Mouse (Mus musculus) c-Kit-positive CD71-positive TER-119-positive erythroid progenitor cells, embryonic 14.5 days (primary cell): ENCODE measurements around the gene Cln6.

Source experiments
- DNase-seq: peaks from one replicate; pipeline ENCODE4 v3.0.0-alpha.2; 2013; ENCODE audit warnings: low spot score

The Cln6 gene

GRCm38 (mm10) chr9:62894486-62894885, 55.9 kb downstream of the Cln6 start:
- DNase-seq, result no peak
